Mouse (Mus musculus): ENCODE measurements around the gene Mtor. TPM values are rescaled to one million over a fixed set of nuclear protein-coding genes. Genes with fewer than 3 reads are reported as not detected.

The Mtor gene
- polyA plus RNA-seq, 1 experiment from 2014 or later, result 24.2 TPM

DNA sequence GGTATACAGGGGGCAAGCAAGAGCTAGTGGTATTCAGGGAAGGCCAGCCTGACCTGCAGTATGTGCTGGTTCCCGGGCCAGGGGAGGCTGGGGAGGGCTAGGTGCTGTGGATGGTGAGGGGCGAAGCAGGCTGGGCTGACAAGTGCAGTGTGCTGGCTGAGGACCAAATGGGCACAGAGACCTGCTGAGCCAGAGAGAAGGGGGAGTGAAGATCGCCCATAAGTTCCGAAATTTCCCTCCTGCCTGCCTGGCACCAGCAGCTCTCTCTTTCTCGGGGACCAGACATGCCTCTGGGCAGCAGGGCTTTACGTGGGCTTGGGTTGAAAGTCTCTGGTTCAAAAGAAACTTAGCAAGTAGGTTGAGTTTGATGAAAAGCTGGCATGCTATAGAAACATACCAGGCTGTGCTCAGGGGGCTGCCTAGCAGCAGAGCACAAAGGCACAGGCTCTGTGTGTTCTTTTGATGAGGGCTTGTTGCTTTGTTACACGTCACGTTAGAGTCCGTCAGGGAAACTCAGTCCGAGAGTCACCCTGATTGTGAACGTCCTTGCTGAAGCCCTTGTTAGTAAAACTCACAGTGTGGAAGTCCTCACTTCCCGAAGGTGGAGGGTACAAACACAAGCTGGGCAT is 12.4 kb downstream of the Mtor start:
- H3K36me3 ChIP-seq (ENCODE audit: control insufficient read depth, insufficient read depth), result peaks cover 63% of the 10 kb centered on the region
- WGBS, result 32% methylated on average over 12 of the region's 12 CpGs
- no peak overlapping the region for H3K4me3 ChIP-seq (replicated peaks; ENCODE audit: low read length)
- H3K27ac ChIP-seq (ENCODE audit: low read length), result peak overlapping the region; percentile 59
- H3K4me2 ChIP-seq (ENCODE audit: low read length), result no peak overlapping the region
- ATAC-seq, result peak; percentile 77
- no peak overlapping the region for H3K9ac ChIP-seq (replicated peaks; ENCODE audit: low read depth, low read length)
- no peaks in the 10 kb centered on the region for H3K9me3 ChIP-seq (ENCODE audit: control insufficient read depth, low read length)
- H3K27me3 ChIP-seq (replicated peaks; ENCODE audit: control insufficient read depth, insufficient read depth, low read length), result no peaks in the 10 kb centered on the region
- peaks cover 7% of the 10 kb centered on the region for H3K4me1 ChIP-seq (replicated peaks; ENCODE audit: control insufficient read depth, insufficient read depth, low read length)

DNA sequence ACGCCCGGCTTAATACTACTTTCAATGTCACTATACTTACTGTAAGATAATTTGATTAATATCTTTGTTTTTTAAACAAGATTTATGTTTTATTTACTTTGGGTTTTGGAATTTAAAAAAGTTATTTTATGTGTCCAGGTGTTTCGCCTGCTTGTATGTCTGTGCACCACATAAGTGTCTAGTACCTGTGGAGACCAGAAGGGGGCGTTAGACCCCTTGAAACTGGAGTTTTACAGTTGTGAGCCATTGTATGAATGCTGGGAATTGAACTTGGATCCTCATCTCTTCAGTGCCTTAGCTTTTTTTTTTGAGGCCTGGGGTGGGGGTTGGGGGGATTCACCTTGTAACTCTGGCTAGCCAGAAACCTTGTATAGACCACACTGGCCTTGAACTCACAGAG is 13.4 kb downstream of the Mtor start:
- Histone ChIP-seq H3K27me3 (replicated peaks; ENCODE audit: control insufficient read depth, insufficient read depth, low read length) (no peaks in the 10 kb centered on the region), H3K9ac (replicated peaks; ENCODE audit: low read depth, low read length) (no peak overlapping the region), H3K4me3 (replicated peaks; ENCODE audit: low read length) (no peak overlapping the region), H3K4me2 (ENCODE audit: low read length) (no peak overlapping the region), H3K27ac (ENCODE audit: low read length) (no peak overlapping the region), H3K36me3 (ENCODE audit: control insufficient read depth, insufficient read depth) (peaks cover 60% of the 10 kb centered on the region), H3K4me1 (replicated peaks; ENCODE audit: control insufficient read depth, insufficient read depth, low read length) (peaks cover 7% of the 10 kb centered on the region), H3K9me3 (ENCODE audit: control insufficient read depth, low read length) (no peaks in the 10 kb centered on the region)
- no peak for ATAC-seq
- WGBS, result 85% methylated on average over 4 of the region's 4 CpGs

DNA sequence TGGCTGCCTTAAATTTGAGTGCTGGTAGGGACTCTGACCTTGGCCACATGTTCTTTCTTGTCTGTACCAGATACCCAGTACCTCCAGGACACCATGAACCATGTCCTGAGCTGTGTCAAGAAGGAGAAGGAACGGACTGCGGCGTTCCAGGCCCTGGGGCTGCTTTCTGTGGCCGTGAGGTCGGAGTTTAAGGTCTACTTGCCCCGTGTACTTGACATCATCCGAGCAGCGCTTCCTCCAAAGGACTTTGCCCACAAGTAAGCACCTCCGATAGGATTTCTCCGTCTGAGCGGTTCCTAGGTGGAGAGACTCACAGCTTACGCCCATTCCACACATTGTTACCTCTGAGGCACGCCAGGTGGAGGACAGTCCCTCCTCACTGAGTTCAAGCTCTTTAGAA is 14.3 kb downstream of the Mtor start:
- peaks cover 60% of the 10 kb centered on the region for H3K36me3 ChIP-seq (ENCODE audit: control insufficient read depth, insufficient read depth)
- WGBS, result 96% methylated on average over 13 of the region's 13 CpGs
- no peak overlapping the region for H3K4me3 ChIP-seq (replicated peaks; ENCODE audit: low read length)
- H3K4me2 ChIP-seq (ENCODE audit: low read length), result no peak overlapping the region
- H3K27ac ChIP-seq (ENCODE audit: low read length), result no peak overlapping the region
- ATAC-seq, result no peak
- H3K9me3 ChIP-seq (ENCODE audit: control insufficient read depth, low read length), result no peaks in the 10 kb centered on the region
- H3K9ac ChIP-seq (replicated peaks; ENCODE audit: low read depth, low read length), result no peak overlapping the region
- no peaks in the 10 kb centered on the region for H3K27me3 ChIP-seq (replicated peaks; ENCODE audit: control insufficient read depth, insufficient read depth, low read length)
- H3K4me1 ChIP-seq (replicated peaks; ENCODE audit: control insufficient read depth, insufficient read depth, low read length), result peaks cover 7% of the 10 kb centered on the region

DNA sequence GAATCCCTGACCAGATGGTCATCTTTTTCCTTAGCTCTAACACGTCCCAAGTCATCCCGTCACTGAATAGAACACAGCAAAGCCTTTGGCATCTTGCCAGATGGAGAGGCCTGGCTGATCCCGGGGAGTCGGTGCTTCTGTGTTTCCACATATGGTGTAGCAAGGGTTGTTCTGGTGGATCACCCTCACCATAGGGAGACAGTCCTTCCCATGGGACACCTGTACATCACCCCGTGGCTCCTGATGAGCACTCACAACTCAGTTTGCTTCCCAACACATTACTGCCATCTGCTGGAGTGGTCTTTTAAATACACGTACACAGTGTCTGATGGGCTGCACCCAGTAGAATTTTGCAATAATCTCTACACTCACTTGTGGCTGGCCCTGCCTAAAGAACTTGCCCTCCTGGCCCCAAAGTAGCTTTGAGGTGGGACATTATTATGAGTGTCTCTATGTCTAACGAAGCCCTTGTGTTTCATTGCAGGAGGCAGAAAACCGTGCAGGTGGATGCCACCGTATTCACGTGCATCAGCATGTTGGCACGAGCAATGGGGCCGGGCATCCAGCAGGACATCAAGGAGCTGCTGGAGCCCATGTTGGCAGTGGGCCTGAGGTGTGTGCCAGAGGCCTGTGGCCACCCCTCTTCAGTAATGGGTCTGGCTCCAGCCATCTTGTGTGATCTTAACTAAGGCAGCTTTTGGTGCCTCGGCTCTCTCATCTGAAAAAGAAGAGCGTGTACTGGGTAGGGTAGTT is 15.0 kb downstream of the Mtor start:
- ATAC-seq, result peak; percentile 32; the same call in 1 of the 2 replicates
- Histone ChIP-seq H3K4me1 (replicated peaks; ENCODE audit: control insufficient read depth, insufficient read depth, low read length) (peaks cover 7% of the 10 kb centered on the region), H3K36me3 (ENCODE audit: control insufficient read depth, insufficient read depth) (peaks cover 61% of the 10 kb centered on the region), H3K4me3 (replicated peaks; ENCODE audit: low read length) (no peak overlapping the region), H3K9ac (replicated peaks; ENCODE audit: low read depth, low read length) (no peak overlapping the region), H3K9me3 (ENCODE audit: control insufficient read depth, low read length) (no peaks in the 10 kb centered on the region), H3K27ac (ENCODE audit: low read length) (no peak overlapping the region), H3K27me3 (replicated peaks; ENCODE audit: control insufficient read depth, insufficient read depth, low read length) (no peaks in the 10 kb centered on the region), H3K4me2 (ENCODE audit: low read length) (no peak overlapping the region)
- WGBS, result 60% methylated on average over 14 of the region's 14 CpGs

DNA sequence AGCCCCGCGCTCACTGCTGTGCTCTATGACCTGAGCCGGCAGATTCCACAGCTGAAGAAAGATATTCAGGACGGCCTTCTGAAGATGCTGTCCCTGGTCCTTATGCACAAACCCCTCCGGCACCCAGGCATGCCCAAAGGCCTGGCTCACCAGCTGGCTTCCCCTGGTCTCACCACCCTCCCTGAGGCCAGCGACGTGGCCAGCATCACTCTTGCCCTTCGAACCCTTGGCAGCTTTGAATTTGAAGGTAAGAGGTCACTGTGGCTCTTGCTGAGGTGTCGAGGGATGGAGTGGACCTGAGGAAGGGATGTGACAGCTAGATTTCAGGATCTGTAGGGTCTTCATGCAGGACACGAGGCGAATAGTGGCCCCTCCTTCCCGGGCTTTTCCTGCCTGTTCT is 15.9 kb downstream of the Mtor start:
- peaks cover 58% of the 10 kb centered on the region for H3K36me3 ChIP-seq (ENCODE audit: control insufficient read depth, insufficient read depth)
- no peak overlapping the region for H3K27ac ChIP-seq (ENCODE audit: low read length)
- H3K4me2 ChIP-seq (ENCODE audit: low read length), result no peak overlapping the region
- H3K9me3 ChIP-seq (ENCODE audit: control insufficient read depth, low read length), result no peaks in the 10 kb centered on the region
- ATAC-seq, result no peak
- no peaks in the 10 kb centered on the region for H3K27me3 ChIP-seq (replicated peaks; ENCODE audit: control insufficient read depth, insufficient read depth, low read length)
- no peak overlapping the region for H3K9ac ChIP-seq (replicated peaks; ENCODE audit: low read depth, low read length)
- WGBS, result 95% methylated on average over 12 of the region's 12 CpGs
- H3K4me1 ChIP-seq (replicated peaks; ENCODE audit: control insufficient read depth, insufficient read depth, low read length), result peaks cover 7% of the 10 kb centered on the region
- no peak overlapping the region for H3K4me3 ChIP-seq (replicated peaks; ENCODE audit: low read length)

DNA sequence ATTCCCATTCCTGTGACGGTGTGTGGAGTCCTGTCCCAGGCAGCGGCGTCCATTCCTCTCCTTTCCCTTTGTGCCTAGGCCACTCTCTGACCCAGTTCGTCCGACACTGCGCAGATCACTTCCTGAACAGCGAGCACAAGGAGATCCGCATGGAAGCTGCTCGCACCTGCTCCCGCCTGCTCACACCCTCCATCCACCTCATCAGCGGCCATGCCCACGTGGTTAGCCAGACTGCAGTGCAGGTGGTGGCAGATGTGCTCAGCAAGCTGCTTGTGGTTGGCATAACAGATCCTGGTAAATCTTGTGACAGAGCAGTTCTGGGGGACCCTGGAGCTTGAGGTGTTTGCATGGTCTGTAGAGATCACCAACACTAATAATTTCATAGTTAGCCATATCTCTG is 16.5 kb downstream of the Mtor start:
- no peaks in the 10 kb centered on the region for H3K9me3 ChIP-seq (ENCODE audit: control insufficient read depth, low read length)
- H3K4me1 ChIP-seq (replicated peaks; ENCODE audit: control insufficient read depth, insufficient read depth, low read length), result peaks cover 7% of the 10 kb centered on the region
- no peak for ATAC-seq
- H3K4me2 ChIP-seq (ENCODE audit: low read length), result no peak overlapping the region
- H3K27ac ChIP-seq (ENCODE audit: low read length), result no peak overlapping the region
- H3K4me3 ChIP-seq (replicated peaks; ENCODE audit: low read length), result no peak overlapping the region
- H3K36me3 ChIP-seq (ENCODE audit: control insufficient read depth, insufficient read depth), result peaks cover 55% of the 10 kb centered on the region
- WGBS, result 91% methylated on average over 12 of the region's 12 CpGs
- H3K27me3 ChIP-seq (replicated peaks; ENCODE audit: control insufficient read depth, insufficient read depth, low read length), result no peaks in the 10 kb centered on the region
- H3K9ac ChIP-seq (replicated peaks; ENCODE audit: low read depth, low read length), result no peak overlapping the region

DNA sequence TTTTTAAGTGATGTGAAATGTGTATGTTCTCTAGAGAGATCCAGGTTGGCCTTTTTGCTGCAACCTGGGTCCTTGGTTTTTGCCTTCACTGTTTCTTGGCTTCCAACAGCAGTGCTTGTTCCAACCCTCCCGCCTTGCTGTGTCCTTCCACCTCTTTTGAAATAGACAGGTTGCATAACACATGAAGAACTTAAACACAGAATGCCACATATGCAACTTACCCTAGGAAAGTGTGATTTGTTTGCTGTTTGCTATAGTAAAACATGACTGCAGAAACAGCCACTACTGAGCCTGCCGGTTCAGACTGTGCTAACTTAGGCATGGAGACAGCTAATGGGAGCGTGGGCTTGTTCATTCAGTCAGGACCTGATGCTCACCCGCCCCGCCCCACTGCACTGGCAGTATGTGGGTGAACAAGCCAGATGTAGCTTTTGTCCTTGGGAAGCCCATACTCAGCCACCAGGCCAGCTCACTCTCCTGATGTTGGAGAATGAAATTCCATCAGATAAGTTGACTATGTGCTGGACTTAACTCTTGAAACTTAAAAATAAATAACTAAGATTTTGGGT is 18.2 kb downstream of the Mtor start:
- Histone ChIP-seq H3K4me3 (replicated peaks; ENCODE audit: low read length) (no peak overlapping the region), H3K4me2 (ENCODE audit: low read length) (no peak overlapping the region), H3K36me3 (ENCODE audit: control insufficient read depth, insufficient read depth) (peaks cover 65% of the 10 kb centered on the region), H3K4me1 (replicated peaks; ENCODE audit: control insufficient read depth, insufficient read depth, low read length) (no peaks in the 10 kb centered on the region), H3K27me3 (replicated peaks; ENCODE audit: control insufficient read depth, insufficient read depth, low read length) (no peaks in the 10 kb centered on the region), H3K9ac (replicated peaks; ENCODE audit: low read depth, low read length) (no peak overlapping the region), H3K9me3 (ENCODE audit: control insufficient read depth, low read length) (no peaks in the 10 kb centered on the region), H3K27ac (ENCODE audit: low read length) (no peak overlapping the region)
- 90% methylated on average over 5 of the region's 5 CpGs for WGBS
- ATAC-seq, result no peak

DNA sequence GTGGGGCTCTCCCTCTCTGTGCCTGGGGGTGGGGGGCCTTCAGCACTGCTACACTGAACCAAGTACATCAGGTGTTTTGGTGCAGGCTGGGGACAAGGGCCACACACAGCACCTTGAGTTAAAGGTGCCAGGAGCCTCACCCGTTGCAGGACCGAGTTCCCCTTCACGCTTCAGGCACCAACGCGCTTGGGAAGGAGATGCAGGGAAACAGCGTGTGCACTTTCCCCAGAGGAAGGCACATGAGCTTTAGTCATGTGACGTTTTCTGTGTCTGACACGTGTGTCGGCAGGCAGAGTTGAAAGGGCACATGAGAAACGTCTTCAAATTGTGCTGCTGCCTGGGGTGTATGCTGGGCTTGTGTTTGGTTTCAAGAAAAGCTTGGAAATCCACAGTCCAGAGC is 20.0 kb downstream of the Mtor start:
- no peaks in the 10 kb centered on the region for H3K4me1 ChIP-seq (replicated peaks; ENCODE audit: control insufficient read depth, insufficient read depth, low read length)
- no peak overlapping the region for H3K27ac ChIP-seq (ENCODE audit: low read length)
- no peak overlapping the region for H3K4me2 ChIP-seq (ENCODE audit: low read length)
- H3K9ac ChIP-seq (replicated peaks; ENCODE audit: low read depth, low read length), result no peak overlapping the region
- WGBS, result 94% methylated on average over 10 of the region's 10 CpGs
- H3K36me3 ChIP-seq (ENCODE audit: control insufficient read depth, insufficient read depth), result peaks cover 68% of the 10 kb centered on the region
- no peak for ATAC-seq
- no peaks in the 10 kb centered on the region for H3K27me3 ChIP-seq (replicated peaks; ENCODE audit: control insufficient read depth, insufficient read depth, low read length)
- H3K4me3 ChIP-seq (replicated peaks; ENCODE audit: low read length), result no peak overlapping the region
- H3K9me3 ChIP-seq (ENCODE audit: control insufficient read depth, low read length), result no peaks in the 10 kb centered on the region

DNA sequence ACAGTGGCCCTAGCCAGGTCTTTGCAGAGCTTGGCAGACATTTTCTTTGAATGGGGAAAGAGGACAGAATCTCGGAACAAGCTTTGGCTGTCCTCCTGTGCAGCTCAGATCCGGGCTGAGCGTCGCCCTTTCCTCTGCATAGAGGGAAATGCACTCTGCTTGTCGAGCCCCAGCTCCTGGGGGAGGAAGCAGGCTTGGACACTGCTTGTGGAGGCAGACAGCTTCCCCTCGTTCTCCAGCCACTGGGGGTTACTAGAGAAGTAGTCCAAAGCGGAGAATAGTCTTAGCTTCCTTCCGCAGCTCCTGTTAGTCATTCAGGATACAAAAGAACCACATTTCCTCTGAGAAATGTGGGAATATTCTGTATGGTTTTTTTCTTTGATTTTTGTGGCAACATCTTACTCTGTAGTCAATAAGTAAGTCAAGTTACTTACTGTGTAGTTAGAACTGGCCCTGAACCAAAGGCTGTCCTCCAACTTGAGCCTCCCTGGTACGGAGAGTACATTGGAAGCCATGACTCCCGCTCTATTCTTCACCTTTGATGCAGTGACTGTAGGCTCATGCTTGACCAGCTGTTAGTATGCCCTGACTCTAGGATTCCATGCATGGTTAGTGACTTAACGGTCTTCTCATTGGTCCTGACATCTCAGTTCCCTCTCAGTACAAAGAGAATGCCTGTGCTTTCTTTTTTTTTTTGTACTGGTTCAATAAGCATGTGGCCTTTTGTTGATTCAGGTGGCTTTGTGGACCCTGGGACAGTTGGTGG is 21.3 kb downstream of the Mtor start:
- Histone ChIP-seq H3K4me3 (replicated peaks; ENCODE audit: low read length) (no peak overlapping the region), H3K9ac (replicated peaks; ENCODE audit: low read depth, low read length) (no peak overlapping the region), H3K27ac (ENCODE audit: low read length) (no peak overlapping the region), H3K4me1 (replicated peaks; ENCODE audit: control insufficient read depth, insufficient read depth, low read length) (no peaks in the 10 kb centered on the region), H3K36me3 (ENCODE audit: control insufficient read depth, insufficient read depth) (peaks cover 58% of the 10 kb centered on the region), H3K27me3 (replicated peaks; ENCODE audit: control insufficient read depth, insufficient read depth, low read length) (no peaks in the 10 kb centered on the region), H3K9me3 (ENCODE audit: control insufficient read depth, low read length) (no peaks in the 10 kb centered on the region), H3K4me2 (ENCODE audit: low read length) (no peak overlapping the region)
- ATAC-seq, result no peak
- 91% methylated on average over 11 of the region's 11 CpGs for WGBS

Data from forebrain, embryonic 16.5 days (tissue).